Mouse (Mus musculus): Measurements from ENCODE around the gene Bcdin3d.

DNA sequence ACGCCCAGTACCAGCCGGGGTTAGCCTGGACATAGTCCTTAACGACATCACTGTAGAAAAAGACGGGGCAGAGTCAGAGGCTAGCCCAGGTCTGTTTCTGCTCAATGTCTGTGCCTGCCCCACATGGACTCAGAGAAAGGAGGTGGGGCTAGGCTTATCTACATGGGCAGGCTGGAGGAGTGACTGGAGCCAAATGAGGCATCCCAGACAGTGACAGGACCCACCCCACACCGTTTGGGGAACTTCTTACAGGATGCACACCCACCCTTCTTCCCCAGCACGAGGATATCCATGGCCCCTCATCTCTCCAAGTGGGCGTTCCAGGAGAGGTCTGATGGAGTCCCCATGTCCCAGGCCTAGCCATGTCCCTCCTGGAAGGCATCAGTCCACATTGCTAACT lies 45.8 kb upstream of the Bcdin3d start:
- TF ChIP-seq POLR2A (IDR thresholded peaks at IDR 0.05; ENCODE audit: borderline replicate concordance, insufficient read depth, low read length) (no peak), CTCF (IDR thresholded peaks at IDR 0.05; ENCODE audit: borderline replicate concordance, insufficient read depth, low read depth, low read length) (no peak)
